Mouse (Mus musculus) ovary, adult 18-20 months (tissue): ENCODE measurements around the gene Coa7.
A peak's percentile ranks its signal among the peaks of the same experiment; 100 is the strongest.

Source experiments
- DNase-seq: peaks from one replicate; pipeline ENCODE4 v3.0.0; 2022; ENCODE audit warnings: low spot score, mixed read lengths

The Coa7 gene

GRCm38 (mm10) chr4:108327730-108328484 lies at the start of gene Coa7:
TSS of gene Coa7 (plus strand) at chr4:108328140.
- peak; percentile 91 for DNase-seq

GRCm38 (mm10) chr4:108300266-108300665 lies 27.7 kb upstream of the Coa7 start:
- no peak for DNase-seq

- peak; percentile 84 for DNase-seq
Observed at GRCm38 (mm10) chr4:108300670-108301373, 27.1 kb upstream of the Coa7 start, which contains the start of gene Zyg11b. TSS of gene Zyg11b (minus strand) at chr4:108301096.

GRCm38 (mm10) chr4:108302296-108302890 lies 25.5 kb upstream of the Coa7 start:
- no peak for DNase-seq

- no peak for DNase-seq
Observed at GRCm38 (mm10) chr4:108310706-108311105, 17.2 kb upstream of the Coa7 start.

GRCm38 (mm10) chr4:108314041-108314440 lies 13.9 kb upstream of the Coa7 start:
- DNase-seq = no peak

GRCm38 (mm10) chr4:108317656-108318605 lies 10.0 kb upstream of the Coa7 start:
- no peak for DNase-seq

- no peak for DNase-seq
Observed at GRCm38 (mm10) chr4:108318649-108319615, 9.0 kb upstream of the Coa7 start.

GRCm38 (mm10) chr4:108319747-108320146 lies 8.2 kb upstream of the Coa7 start:
- no peak for DNase-seq

GRCm38 (mm10) chr4:108320627-108321380 lies 7.1 kb upstream of the Coa7 start:
- DNase-seq = no peak

GRCm38 (mm10) chr4:108323588-108323987 lies 4.4 kb upstream of the Coa7 start:
- no peak for DNase-seq

GRCm38 (mm10) chr4:108327071-108327579 lies 815 bp upstream of the Coa7 start:
- DNase-seq = no peak

- DNase-seq = no peak
Observed at GRCm38 (mm10) chr4:108329840-108330239, 1.9 kb downstream of the Coa7 start.

- DNase-seq = no peak
Observed at GRCm38 (mm10) chr4:108332041-108332440, 4.1 kb downstream of the Coa7 start.

- no peak for DNase-seq
Observed at GRCm38 (mm10) chr4:108335413-108335812, 7.5 kb downstream of the Coa7 start.

GRCm38 (mm10) chr4:108336765-108337164 lies 8.8 kb downstream of the Coa7 start:
- DNase-seq = no peak

GRCm38 (mm10) chr4:108337817-108338216 lies 9.9 kb downstream of the Coa7 start:
- no peak for DNase-seq

- DNase-seq = peak; percentile 73
Observed at GRCm38 (mm10) chr4:108338321-108338733, 10.4 kb downstream of the Coa7 start.

GRCm38 (mm10) chr4:108338811-108339210 lies 10.9 kb downstream of the Coa7 start:
- DNase-seq = no peak

GRCm38 (mm10) chr4:108339277-108339690 lies 11.3 kb downstream of the Coa7 start:
- DNase-seq = no peak
